Mouse (Mus musculus) olfactory bulb, adult 2 months (tissue): ENCODE measurements around the gene Gm21981.

Source experiments
- CTCF ChIP-seq: fragments of 200-500 bp; IDR thresholded peaks from 2 replicates; pipeline ENCODE4 v1.5.1; 2012; ENCODE audit warnings: low read depth, mild to moderate bottlenecking, low read length, moderate library complexity; ENCODE audit not compliant: insufficient read depth
- POLR2A ChIP-seq: fragments of 200-500 bp; IDR thresholded peaks from 2 replicates; pipeline ENCODE4 v1.6.1; 2012; ENCODE audit warnings: mild to moderate bottlenecking, low read depth, low read length, moderate library complexity; ENCODE audit not compliant: insufficient read depth

DNA sequence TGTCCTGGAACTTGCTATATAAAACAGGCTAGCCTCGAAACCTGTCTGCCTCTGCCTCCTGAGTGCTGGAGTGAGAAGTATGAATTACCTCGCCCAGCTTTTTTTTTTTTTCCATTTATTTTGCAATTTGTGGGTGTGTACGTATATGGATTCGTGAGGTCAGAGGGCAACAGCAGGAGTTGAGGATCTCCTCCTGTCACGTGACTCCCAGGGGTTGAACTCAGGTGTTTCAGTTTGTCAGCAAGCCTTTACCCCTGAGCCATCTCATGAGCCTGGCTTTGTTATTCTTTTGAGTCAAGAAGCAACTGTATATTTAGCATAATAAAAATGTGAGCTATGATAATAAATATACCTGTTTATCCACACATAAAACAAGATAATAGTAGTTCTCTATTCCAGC, 38.6 kb downstream of the Gm21981 start:
- TF ChIP-seq CTCF (no peak), POLR2A (no peak)
